Mouse (Mus musculus) midbrain, postnatal 0 days (tissue): ENCODE data around the gene Galnt4. TPM values are rescaled to one million over a fixed set of nuclear protein-coding genes. Genes with fewer than 3 reads are reported as not detected.

Source experiments
- ATAC-seq: fragments of 200-750 bp; cut with Nextera tagmentation; 2 replicates; pipeline ENCODE4 v1.8.0; 2017; ENCODE audit warnings: moderate number of reproducible peaks, mild to moderate bottlenecking, moderate TSS enrichment, moderate library complexity; ENCODE audit not compliant: low FRiP score
- DNase-seq: peaks from one replicate; pipeline ENCODE4 v3.0.0-alpha.2; 2015; ENCODE audit warnings: low spot score
- H3K27ac ChIP-seq: fragments of 300-500 bp; sonication (generic); 2 replicates; pipeline ENCODE4 v1.5.1; 2014; ENCODE audit warnings: low read depth, mild to moderate bottlenecking, low read length, mixed read lengths
- H3K27me3 ChIP-seq: fragments of 300-500 bp; sonication (generic); 2 replicates; pipeline ENCODE4 v1.6.1; 2014; ENCODE audit warnings: low read length, control low read depth, mixed read lengths; ENCODE audit not compliant: insufficient read depth
- H3K36me3 ChIP-seq: fragments of 300-500 bp; sonication (generic); 2 replicates; pipeline ENCODE4 v1.6.1; 2014; ENCODE audit warnings: low read length, control low read depth, mixed read lengths; ENCODE audit not compliant: insufficient read depth
- H3K4me1 ChIP-seq: fragments of 300-500 bp; sonication (generic); 2 replicates; pipeline ENCODE4 v1.6.1; 2014; ENCODE audit warnings: mild to moderate bottlenecking, control low read depth, antibody characterized with exemption, low read length, mixed read lengths; ENCODE audit not compliant: insufficient read depth
- H3K4me2 ChIP-seq: fragments of 300-500 bp; sonication (generic); 2 replicates; pipeline ENCODE4 v1.6.1; 2014; ENCODE audit warnings: low read depth, mild to moderate bottlenecking, low read length, mixed read lengths; ENCODE audit not compliant: poor library complexity, severe bottlenecking
- H3K4me3 ChIP-seq: fragments of 300-500 bp; sonication (generic); 2 replicates; pipeline ENCODE4 v1.5.1; 2014; ENCODE audit warnings: low read depth, mild to moderate bottlenecking, low read length, moderate library complexity
- H3K9ac ChIP-seq: fragments of 300-500 bp; sonication (generic); replicated peaks from 2 replicates; pipeline ENCODE4 v1.6.1; 2014; ENCODE audit warnings: mild to moderate bottlenecking, low read length, moderate library complexity, mixed read lengths; ENCODE audit not compliant: poor library complexity, severe bottlenecking
- H3K9me3 ChIP-seq: fragments of 300-500 bp; sonication (generic); 2 replicates; pipeline ENCODE4 v1.6.1; 2016; ENCODE audit warnings: low read length, control low read depth
- CTCF ChIP-seq: IDR thresholded peaks from 2 replicates; pipeline ENCODE4 v1.5.1; 2016; ENCODE audit warnings: antibody characterized with exemption, mild to moderate bottlenecking
- WGBS: fragments of 180-500 bp; shearing (Covaris S2); extraction: QIAGEN DNeasy Blood & Tissue Kit; methylation state at CpG from one replicate; pipeline ENCODE4 v1.1.7; 2014; 5-methylcytosine and 5-hydroxymethylcytosine counted together
- polyA plus RNA-seq: library from polyadenylated mRNA; unstranded; fragments of >200 nt; fragmentation: Nextera tagmentation; extraction: Ambion mirVana; gene quantifications from 2 replicates; pipeline ENCODE4 v1.2.1, GENCODE M21; 2015
- total RNA-seq: library from RNA; depleted of rRNA; stranded (reverse); fragments of >200 nt; gene quantifications from 2 replicates; pipeline ENCODE4 v1.2.3, GENCODE M21; 2014

Gene Galnt4
- total and polyA plus RNA-seq, 2 experiments from 2014 or later = 2.4 to 4.1 TPM

DNA sequence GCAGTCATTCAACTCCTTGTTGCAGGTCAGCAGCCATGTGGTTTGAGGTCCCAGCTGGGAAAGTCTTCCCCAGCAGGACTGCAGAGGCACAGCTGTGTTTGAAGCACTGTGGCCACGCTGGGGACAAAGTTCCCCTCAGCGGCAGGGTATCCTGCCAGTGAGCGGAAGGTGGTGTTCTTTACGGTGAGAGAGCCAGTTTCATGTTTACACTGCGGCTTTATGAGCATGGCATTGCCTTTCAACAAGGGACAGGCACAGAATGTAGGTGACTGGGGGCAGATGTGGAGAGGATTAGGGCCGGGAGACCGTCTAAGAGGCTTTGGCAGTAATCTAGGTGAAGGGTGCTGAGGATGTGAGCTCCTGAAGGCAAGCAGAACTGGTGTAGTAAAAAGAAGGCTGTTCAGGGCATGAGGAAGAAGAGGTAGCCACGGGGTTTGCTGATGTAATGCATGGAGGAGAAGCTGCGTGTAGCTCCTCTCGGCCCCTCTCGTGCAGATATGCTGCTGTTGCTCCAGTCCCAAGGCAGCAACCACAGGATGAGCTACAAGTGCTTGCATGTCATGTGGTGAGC is 19.8 kb downstream of the Galnt4 start:
- DNase-seq (no peak), ATAC-seq (no peak)
- Histone ChIP-seq H3K4me2 (no peak overlapping the region), H3K4me1 (no peaks in the 10 kb centered on the region), H3K27me3 (no peaks in the 10 kb centered on the region), H3K9me3 (no peaks in the 10 kb centered on the region), H3K36me3 (peaks cover 9% of the 10 kb centered on the region), H3K9ac (no peak overlapping the region), H3K27ac (no peak overlapping the region), H3K4me3 (no peak overlapping the region)
- 83% methylated on average over 11 of the region's 11 CpGs for WGBS
- TF ChIP-seq CTCF = no peak

DNA sequence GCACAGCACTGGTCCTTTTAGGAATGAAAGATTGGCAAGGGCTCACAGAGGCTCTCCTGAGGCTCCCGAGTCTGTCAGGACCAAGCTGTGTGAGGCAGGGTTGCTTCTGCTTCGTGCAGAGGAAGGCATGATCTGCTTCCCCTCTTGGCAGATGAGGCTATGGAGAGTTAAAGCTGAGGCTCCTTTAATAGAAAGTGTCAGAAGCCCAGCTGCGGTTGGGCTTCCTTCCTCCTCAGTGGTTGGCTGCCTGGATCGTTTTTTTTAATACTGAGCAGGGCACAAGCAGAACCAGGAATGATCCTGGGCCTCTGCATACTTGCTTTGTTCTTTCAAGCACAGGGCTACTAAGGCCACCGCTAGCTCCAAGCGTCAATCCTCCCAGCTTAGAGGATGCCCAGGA is 22.7 kb downstream of the Galnt4 start:
- no peaks in the 10 kb centered on the region for H3K4me1 ChIP-seq
- H3K9me3 ChIP-seq = no peaks in the 10 kb centered on the region
- ATAC-seq = 0 out of 2 replicates have a peak, but pooled peaks have one; percentile 17
- TF ChIP-seq CTCF = no peak
- H3K36me3 ChIP-seq = peaks cover 9% of the 10 kb centered on the region
- H3K9ac ChIP-seq = no peak overlapping the region
- H3K27ac ChIP-seq = no peak overlapping the region; the same call in 1 of the 2 replicates
- H3K4me3 ChIP-seq = no peak overlapping the region
- 27% methylated on average over 6 of the region's 6 CpGs for WGBS
- H3K4me2 ChIP-seq = no peak overlapping the region
- no peaks in the 10 kb centered on the region for H3K27me3 ChIP-seq
- DNase-seq = peak; percentile 32

DNA sequence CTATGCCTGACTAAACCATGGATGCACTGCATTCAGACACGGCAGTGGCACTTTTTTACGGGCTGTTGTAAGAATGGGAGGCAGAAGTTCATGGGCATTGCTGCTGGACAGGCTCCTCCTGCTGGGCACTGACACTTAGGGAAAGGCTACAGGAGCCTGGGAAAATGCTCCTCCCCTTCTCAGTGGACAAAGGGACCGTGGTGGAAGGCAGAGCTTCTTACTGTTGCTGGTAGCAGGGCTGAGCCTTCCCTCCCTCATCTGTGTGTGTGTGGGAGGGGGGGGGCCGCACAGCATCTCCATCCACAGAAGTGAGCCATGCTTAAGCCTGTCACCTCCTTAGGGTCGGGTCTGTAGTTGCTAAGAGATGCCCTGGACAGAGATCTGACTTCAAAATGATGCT is 23.3 kb downstream of the Galnt4 start:
- 45% methylated on average over 5 of the region's 5 CpGs for WGBS
- no peak overlapping the region for H3K4me2 ChIP-seq
- H3K36me3 ChIP-seq = peaks cover 9% of the 10 kb centered on the region
- H3K9ac ChIP-seq = no peak overlapping the region
- no peaks in the 10 kb centered on the region for H3K9me3 ChIP-seq
- TF ChIP-seq CTCF = peak; percentile 28; the same call in 1 of the 2 replicates
- no peaks in the 10 kb centered on the region for H3K4me1 ChIP-seq
- peak; percentile 2 for DNase-seq
- no peak for ATAC-seq
- H3K27me3 ChIP-seq = no peaks in the 10 kb centered on the region
- H3K27ac ChIP-seq = no peak overlapping the region
- no peak overlapping the region for H3K4me3 ChIP-seq

DNA sequence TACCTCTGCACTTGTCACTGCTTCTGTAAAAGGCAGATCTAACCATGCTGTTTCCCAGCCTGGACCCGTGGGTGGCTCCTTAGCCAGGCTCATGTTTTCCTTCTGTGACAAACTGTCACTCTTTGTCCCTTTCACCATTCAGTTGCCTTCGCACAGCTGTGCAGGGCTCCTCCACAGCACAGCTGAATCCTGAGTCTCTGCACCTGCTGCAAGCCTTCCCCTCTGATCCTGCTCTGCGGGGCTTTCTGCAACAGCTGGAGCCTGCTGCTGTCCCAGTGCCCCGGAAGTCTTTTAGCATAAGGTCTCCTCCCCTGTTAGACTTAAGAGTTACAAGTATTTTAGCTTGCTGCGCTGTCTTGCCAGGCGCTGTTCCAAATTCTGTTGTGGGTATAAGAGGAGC is 24.2 kb downstream of the Galnt4 start:
- H3K4me2 ChIP-seq = no peak overlapping the region
- TF ChIP-seq CTCF = no peak
- H3K36me3 ChIP-seq = peaks cover 3% of the 10 kb centered on the region
- no peak overlapping the region for H3K27ac ChIP-seq
- H3K9ac ChIP-seq = no peak overlapping the region
- no peaks in the 10 kb centered on the region for H3K27me3 ChIP-seq
- no peaks in the 10 kb centered on the region for H3K4me1 ChIP-seq
- no peak overlapping the region for H3K4me3 ChIP-seq
- ATAC-seq (no peak), DNase-seq (peak; percentile 15)
- no peaks in the 10 kb centered on the region for H3K9me3 ChIP-seq
- 60% methylated on average over 6 of the region's 6 CpGs for WGBS

DNA sequence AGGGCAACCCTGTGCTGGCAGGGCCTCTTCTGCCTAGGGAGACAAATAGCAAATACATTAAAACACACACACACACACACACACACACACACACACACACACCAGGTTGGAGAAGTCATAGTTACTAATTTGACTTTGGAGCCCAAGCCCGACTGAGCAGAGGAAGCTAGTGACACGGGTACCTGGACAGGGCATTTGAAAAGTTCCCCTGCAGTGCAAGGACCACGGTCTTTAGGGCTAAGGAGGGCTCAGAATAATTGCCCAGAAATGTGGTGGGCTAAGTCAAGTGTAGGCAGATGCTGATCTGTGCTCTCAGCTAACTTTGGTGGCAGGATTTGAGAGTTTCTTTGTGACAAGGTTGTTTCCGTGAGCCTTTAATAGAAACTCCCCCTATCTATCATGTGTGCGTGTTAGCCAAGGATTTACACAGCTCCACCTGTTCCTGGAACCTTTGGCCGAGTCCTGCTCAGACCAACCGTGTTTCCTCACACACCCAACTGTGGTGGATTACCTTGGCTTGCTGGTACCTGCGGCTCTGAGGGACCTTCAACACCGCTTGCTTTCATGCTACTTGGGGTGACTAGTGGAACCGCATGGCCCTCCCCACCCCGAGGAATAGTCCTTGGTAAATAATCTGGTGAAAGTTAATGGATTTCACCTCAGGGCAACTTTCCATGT is 24.8 kb downstream of the Galnt4 start:
- H3K9ac ChIP-seq = no peak overlapping the region
- DNase-seq (no peak), ATAC-seq (no peak)
- peaks cover 3% of the 10 kb centered on the region; the same call in 1 of the 2 replicates for H3K36me3 ChIP-seq
- H3K4me3 ChIP-seq = no peak overlapping the region
- H3K27ac ChIP-seq = no peak overlapping the region
- no peak for TF ChIP-seq CTCF
- H3K9me3 ChIP-seq = no peaks in the 10 kb centered on the region
- H3K4me1 ChIP-seq = no peaks in the 10 kb centered on the region
- no peak overlapping the region for H3K4me2 ChIP-seq
- WGBS = 92% methylated on average over 11 of the region's 11 CpGs
- H3K27me3 ChIP-seq = no peaks in the 10 kb centered on the region

DNA sequence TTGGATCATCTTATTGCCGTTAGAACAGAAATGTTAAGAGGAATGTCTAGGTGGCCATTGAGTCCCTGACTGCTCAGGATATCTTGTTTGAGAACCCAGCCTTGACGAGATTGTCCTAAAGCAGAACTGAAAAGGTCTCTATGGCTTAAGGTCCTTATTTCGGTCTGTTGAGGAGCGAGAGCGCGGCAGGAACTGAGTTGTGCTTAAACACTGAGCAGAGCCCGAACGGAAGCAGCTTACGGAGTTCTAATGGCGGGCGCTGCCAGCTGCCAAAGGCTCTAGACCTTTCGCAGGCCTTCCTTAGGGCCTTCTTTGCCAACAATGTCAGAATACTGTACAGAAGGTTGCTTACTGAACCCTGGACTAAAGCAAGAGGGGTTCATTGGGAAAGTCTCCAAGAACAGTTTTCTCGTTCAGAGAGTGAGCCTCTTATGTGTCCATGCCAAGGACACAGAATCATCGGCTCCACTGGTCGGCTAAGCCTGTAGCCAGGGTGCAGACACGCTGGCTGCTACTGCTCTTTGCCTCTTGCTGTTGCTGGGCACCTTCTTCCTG is 25.4 kb downstream of the Galnt4 start:
- peaks cover 3% of the 10 kb centered on the region; the same call in 1 of the 2 replicates for H3K36me3 ChIP-seq
- no peak for ATAC-seq
- 93% methylated on average over 16 of the region's 16 CpGs for WGBS
- DNase-seq = peak; percentile 53
- H3K27ac ChIP-seq = no peak overlapping the region
- TF ChIP-seq CTCF = no peak
- no peak overlapping the region for H3K9ac ChIP-seq
- H3K27me3 ChIP-seq = no peaks in the 10 kb centered on the region
- H3K4me2 ChIP-seq = no peak overlapping the region
- H3K9me3 ChIP-seq = no peaks in the 10 kb centered on the region
- H3K4me1 ChIP-seq = no peaks in the 10 kb centered on the region
- H3K4me3 ChIP-seq = no peak overlapping the region
